Mouse (Mus musculus): Measurements from ENCODE around the gene Hs3st1. TPM values are rescaled to one million over a fixed set of nuclear protein-coding genes. Genes with fewer than 3 reads are reported as not detected.
A peak's percentile ranks its signal among the peaks of the same experiment; 100 is the strongest.

The Hs3st1 gene
- polyA plus RNA-seq, 1 experiment from 2014 or later: 8.8 TPM

- ATAC-seq (ENCODE audit: low FRiP score, low TSS enrichment) (no peak), DNase-seq (ENCODE audit: low spot score) (no peak)
- no peak overlapping the region for H3K9ac ChIP-seq (ENCODE audit: low read length)
- no peaks in the 10 kb centered on the region for H3K9me3 ChIP-seq (ENCODE audit: control insufficient read depth, low read length)
- no peak overlapping the region for H3K4me3 ChIP-seq (ENCODE audit: low read depth, low read length)
- TF ChIP-seq CTCF (IDR thresholded peaks at IDR 0.05; ENCODE audit: low read depth): no peak
- no peak for TF ChIP-seq EP300 (optimal IDR thresholded peaks at IDR 0.05)
- H3K4me1 ChIP-seq (replicated peaks; ENCODE audit: control insufficient read depth, insufficient read depth): no peaks in the 10 kb centered on the region
- H3K27me3 ChIP-seq (ENCODE audit: control insufficient read depth, insufficient read depth, low read length): no peaks in the 10 kb centered on the region
- H3K36me3 ChIP-seq (ENCODE audit: control insufficient read depth, insufficient read depth, low read length): no peaks in the 10 kb centered on the region
- no peak overlapping the region for H3K4me2 ChIP-seq (replicated peaks; ENCODE audit: low read depth)
- WGBS: 43% methylated on average over 5 of the region's 5 CpGs
- H3K27ac ChIP-seq (replicated peaks): no peak overlapping the region
Observed at GRCm38 (mm10) chr5:39771680-39772348, 16.5 kb upstream of the Hs3st1 start.

DNA sequence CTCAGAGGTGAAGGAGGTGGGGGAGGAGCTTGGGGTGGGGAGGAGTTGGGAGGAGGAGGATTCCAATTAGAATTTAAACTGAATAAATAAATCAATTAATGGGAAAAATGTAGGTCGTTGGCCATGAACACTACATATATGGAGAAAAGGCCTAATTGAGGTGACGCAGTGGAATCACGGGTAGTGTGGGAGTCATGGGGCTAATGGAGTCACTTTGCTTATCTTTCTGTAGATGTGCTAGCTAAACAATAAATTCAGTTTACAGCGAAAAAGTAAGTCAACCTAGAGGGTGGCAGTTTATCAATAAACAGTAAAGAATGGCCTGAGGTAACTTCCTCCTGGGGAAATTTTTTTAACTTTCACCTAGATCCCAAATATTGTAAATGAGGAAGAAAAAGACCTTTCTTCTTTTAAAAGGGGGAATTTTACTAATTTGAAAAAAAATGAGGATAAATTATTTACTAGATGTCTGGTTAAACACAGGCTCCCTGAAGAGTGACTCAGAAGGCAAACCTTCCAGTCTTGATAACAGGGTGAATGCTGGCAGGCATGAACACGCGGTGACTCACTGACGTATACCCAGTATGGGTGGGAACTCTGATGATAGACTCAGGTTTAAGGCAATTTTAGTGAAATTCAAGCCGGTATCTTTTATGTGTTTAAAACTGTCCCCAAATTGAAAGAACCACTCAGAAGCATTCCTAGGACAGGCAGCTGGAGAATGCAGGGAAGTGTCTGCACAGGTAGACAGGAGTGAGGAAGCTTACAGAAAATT is 6.6 kb upstream of the Hs3st1 start:
- Histone ChIP-seq H3K36me3 (ENCODE audit: control insufficient read depth, insufficient read depth, low read length) (no peaks in the 10 kb centered on the region), H3K4me2 (replicated peaks; ENCODE audit: low read depth) (no peak overlapping the region), H3K9ac (ENCODE audit: low read length) (no peak overlapping the region), H3K9me3 (ENCODE audit: control insufficient read depth, low read length) (no peaks in the 10 kb centered on the region), H3K27me3 (ENCODE audit: control insufficient read depth, insufficient read depth, low read length) (no peaks in the 10 kb centered on the region), H3K4me1 (replicated peaks; ENCODE audit: control insufficient read depth, insufficient read depth) (no peaks in the 10 kb centered on the region), H3K4me3 (ENCODE audit: low read depth, low read length) (no peak overlapping the region), H3K27ac (replicated peaks) (no peak overlapping the region)
- ATAC-seq (ENCODE audit: low FRiP score, low TSS enrichment): peak; percentile 99
- 51% methylated on average over 8 of the region's 8 CpGs for WGBS
- peak; percentile 64 for DNase-seq (ENCODE audit: low spot score)
- TF ChIP-seq CTCF (IDR thresholded peaks at IDR 0.05; ENCODE audit: low read depth) (no peak), EP300 (optimal IDR thresholded peaks at IDR 0.05) (no peak)

DNA sequence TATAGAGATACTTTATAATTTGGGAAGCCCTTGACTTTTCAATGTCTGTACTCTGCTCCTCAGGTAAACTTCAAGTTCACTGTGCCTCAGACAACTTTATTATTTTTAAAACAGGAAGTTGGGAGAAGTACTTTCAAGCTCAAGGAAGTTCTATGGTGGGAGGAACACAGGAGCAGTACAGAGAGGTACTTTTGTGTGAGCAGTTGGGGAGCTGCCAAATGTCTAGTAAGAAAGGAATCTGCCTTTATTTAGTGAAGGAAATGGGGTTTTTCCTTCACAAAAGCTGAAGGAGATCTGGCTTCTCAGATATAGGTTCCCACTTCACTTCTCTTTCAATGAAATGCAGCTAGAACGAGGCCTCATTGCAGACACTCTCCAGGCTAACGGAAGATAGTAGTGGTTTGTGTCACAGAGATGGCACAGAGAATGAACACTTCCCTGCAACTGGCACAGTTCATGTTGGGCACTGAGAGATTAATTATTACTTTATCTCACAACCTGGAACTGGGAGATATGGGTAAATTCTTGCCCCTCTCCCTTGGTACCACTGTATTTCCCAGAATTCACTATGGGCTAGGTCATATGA is 3.7 kb upstream of the Hs3st1 start:
- Histone ChIP-seq H3K4me2 (replicated peaks; ENCODE audit: low read depth) (no peak overlapping the region), H3K36me3 (ENCODE audit: control insufficient read depth, insufficient read depth, low read length) (no peaks in the 10 kb centered on the region), H3K9ac (ENCODE audit: low read length) (no peak overlapping the region), H3K4me1 (replicated peaks; ENCODE audit: control insufficient read depth, insufficient read depth) (no peaks in the 10 kb centered on the region), H3K27ac (replicated peaks) (no peak overlapping the region), H3K4me3 (ENCODE audit: low read depth, low read length) (no peak overlapping the region), H3K9me3 (ENCODE audit: control insufficient read depth, low read length) (no peaks in the 10 kb centered on the region), H3K27me3 (ENCODE audit: control insufficient read depth, insufficient read depth, low read length) (no peaks in the 10 kb centered on the region)
- ATAC-seq (ENCODE audit: low FRiP score, low TSS enrichment): no peak
- no peak for TF ChIP-seq CTCF (IDR thresholded peaks at IDR 0.05; ENCODE audit: low read depth)
- no peak for TF ChIP-seq EP300 (optimal IDR thresholded peaks at IDR 0.05)
- no peak for DNase-seq (ENCODE audit: low spot score)
- 42% methylated on average over 2 of the region's 2 CpGs for WGBS

DNA sequence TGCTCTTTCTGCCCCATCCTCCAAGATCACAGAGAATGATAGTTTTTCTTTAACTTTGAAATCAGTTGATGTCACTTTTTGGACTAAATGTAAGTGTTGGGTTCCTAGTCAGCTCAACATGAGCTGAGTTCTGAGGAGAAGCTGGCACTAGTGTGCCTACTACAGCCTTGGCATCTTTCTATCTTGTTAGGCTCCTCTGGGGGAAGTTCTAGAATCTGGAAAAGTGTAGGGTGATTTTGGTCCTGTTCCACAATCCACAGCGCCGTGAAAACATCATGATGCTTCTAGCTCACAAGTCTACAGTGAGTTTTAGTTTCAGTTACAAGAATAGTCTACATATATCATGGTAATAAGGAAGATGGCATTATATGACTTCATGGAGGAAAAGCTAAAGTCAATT is 18.4 kb downstream of the Hs3st1 start:
- H3K27me3 ChIP-seq (ENCODE audit: control insufficient read depth, insufficient read depth, low read length): no peaks in the 10 kb centered on the region
- no peak overlapping the region for H3K4me2 ChIP-seq (replicated peaks; ENCODE audit: low read depth)
- no peaks in the 10 kb centered on the region for H3K9me3 ChIP-seq (ENCODE audit: control insufficient read depth, low read length)
- WGBS: 90% methylated on average over 2 of the region's 2 CpGs
- no peak overlapping the region for H3K4me3 ChIP-seq (ENCODE audit: low read depth, low read length)
- H3K9ac ChIP-seq (ENCODE audit: low read length): no peak overlapping the region
- H3K36me3 ChIP-seq (ENCODE audit: control insufficient read depth, insufficient read depth, low read length): no peaks in the 10 kb centered on the region
- H3K27ac ChIP-seq (replicated peaks): no peak overlapping the region
- DNase-seq (ENCODE audit: low spot score) (no peak), ATAC-seq (ENCODE audit: low FRiP score, low TSS enrichment) (no peak)
- no peaks in the 10 kb centered on the region for H3K4me1 ChIP-seq (replicated peaks; ENCODE audit: control insufficient read depth, insufficient read depth)
- TF ChIP-seq CTCF (IDR thresholded peaks at IDR 0.05; ENCODE audit: low read depth): no peak
- no peak for TF ChIP-seq EP300 (optimal IDR thresholded peaks at IDR 0.05)

DNA sequence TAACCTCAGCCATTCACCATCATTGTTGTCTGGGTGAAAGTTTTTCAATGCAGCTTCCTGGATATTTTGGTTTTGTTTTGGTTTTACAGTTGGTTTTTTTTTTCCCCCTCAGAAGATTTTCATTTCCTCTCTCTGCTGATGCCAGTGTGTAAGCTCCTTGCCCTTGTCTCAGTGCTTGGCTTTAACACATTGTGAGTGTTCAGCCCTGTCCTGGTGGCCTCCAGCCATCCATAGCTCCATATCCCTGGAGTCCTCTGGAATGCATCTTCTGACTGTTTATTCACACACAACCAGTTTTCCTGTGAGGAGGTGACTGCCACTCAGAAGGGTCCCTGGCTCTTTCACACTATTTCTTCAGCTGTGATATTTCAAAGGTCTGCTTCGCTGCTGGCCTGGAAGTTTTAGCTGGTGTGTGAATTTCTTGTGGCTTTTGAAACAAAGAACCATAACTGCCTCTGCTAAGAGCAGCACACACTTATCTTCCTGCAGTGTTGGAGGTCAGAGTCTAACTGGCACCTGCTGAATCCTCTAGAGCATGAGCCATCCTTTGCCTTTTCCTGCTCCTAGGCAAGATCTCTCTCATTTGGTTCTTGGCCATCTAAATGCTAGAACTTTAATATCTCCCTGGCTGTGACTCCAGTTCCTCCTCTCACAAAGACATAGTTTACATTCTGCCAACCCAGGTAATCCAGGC is 21.4 kb downstream of the Hs3st1 start:
- H3K27me3 ChIP-seq (ENCODE audit: control insufficient read depth, insufficient read depth, low read length): no peaks in the 10 kb centered on the region
- DNase-seq (ENCODE audit: low spot score) (no peak), ATAC-seq (ENCODE audit: low FRiP score, low TSS enrichment) (no peak)
- 82% methylated on average over 1 of the region's 1 CpGs for whole genome bisulfite sequencing
- TF ChIP-seq EP300 (optimal IDR thresholded peaks at IDR 0.05) (no peak), CTCF (IDR thresholded peaks at IDR 0.05; ENCODE audit: low read depth) (no peak)
- H3K4me1 ChIP-seq (replicated peaks; ENCODE audit: control insufficient read depth, insufficient read depth): no peaks in the 10 kb centered on the region
- no peaks in the 10 kb centered on the region for H3K9me3 ChIP-seq (ENCODE audit: control insufficient read depth, low read length)
- no peak overlapping the region for H3K4me3 ChIP-seq (ENCODE audit: low read depth, low read length)
- H3K9ac ChIP-seq (ENCODE audit: low read length): no peak overlapping the region
- no peak overlapping the region for H3K4me2 ChIP-seq (replicated peaks; ENCODE audit: low read depth)
- H3K36me3 ChIP-seq (ENCODE audit: control insufficient read depth, insufficient read depth, low read length): no peaks in the 10 kb centered on the region
- no peak overlapping the region for H3K27ac ChIP-seq (replicated peaks)

Data from stomach, postnatal 0 days (tissue).